Mouse (Mus musculus) olfactory bulb, adult 2 months (tissue): ENCODE data around the gene Lipe.

ENCODE experiments used
- CTCF ChIP-seq: fragments of 200-500 bp; IDR thresholded peaks from 2 replicates; pipeline ENCODE4 v1.5.1; 2012; ENCODE audit warnings: low read depth, mild to moderate bottlenecking, low read length, moderate library complexity; ENCODE audit not compliant: insufficient read depth
- POLR2A ChIP-seq: fragments of 200-500 bp; IDR thresholded peaks from 2 replicates; pipeline ENCODE4 v1.6.1; 2012; ENCODE audit warnings: mild to moderate bottlenecking, low read depth, low read length, moderate library complexity; ENCODE audit not compliant: insufficient read depth

GRCm38 (mm10) chr7:25422286-25422841 lies 23.9 kb upstream of the Lipe start:
- TF ChIP-seq CTCF (no peak), POLR2A (no peak)
